Mouse (Mus musculus): ENCODE results near the gene Pla2g15.

Gene Pla2g15

DNA sequence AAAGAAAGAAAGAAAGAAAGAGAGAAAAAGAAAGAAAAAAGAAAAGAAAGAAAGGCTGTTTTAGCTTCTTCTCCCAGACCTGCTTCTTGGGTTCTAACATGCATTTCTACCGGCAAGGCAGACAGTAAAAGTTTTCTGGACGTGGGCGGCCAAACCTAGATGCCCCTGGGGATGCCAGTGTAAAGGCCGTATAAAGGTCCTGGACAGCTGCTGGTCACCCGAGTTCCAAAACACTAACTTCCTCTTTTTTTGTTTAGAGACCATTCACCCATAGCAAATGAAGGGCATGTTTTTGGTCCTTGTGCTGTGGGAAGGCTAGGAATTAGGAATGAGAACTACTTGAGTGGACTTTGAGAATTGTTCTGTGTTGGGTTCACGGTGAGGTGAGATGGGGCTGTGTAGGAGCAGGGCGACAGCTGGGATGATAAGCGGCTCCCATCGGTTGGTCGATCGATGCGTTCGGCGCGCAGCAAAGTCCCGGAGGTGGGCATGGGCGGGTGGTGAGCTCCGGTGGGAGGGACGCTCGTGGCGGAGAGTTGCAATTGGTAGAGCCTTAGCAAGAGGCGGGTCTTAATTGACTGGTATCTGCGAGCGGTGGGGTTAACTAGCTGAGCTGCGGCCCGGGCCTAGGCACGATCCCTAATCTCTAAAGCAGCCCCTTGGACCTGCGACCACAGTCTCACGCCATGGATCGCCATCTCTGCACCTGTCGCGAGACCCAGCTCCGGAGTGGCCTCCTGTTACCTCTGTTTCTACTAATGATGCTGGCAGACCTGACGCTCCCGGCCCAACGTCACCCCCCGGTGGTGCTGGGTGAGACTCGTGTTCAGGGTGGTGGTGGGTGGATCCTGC is at the start of gene Pla2g15:
Gene Pla2g15 (plus strand): TSS at position 599 of the 852 bp plus-strand sequence.
- DNase-seq = peak; percentile 93 to 96

DNA sequence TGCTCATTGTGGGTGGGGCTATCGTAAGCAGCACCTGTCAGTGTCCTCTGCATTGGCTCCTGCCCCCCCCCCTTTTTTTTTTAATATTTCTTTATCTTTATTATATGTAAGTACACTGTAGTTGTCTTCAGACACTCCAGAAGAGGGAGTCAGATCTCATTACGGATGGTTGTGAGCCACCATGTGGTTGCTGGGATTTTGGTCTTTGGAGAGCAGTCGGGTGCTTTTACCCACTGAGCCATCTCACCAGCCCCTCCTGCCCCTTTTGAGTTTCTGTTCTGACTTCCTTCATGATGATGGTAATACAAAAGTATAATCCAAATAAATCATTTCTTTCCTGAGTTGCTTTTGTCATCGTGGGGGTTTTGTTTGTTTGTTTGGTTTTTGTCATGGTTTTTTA is 47.9 kb upstream of the Pla2g15 start:
- no peak for DNase-seq

DNA sequence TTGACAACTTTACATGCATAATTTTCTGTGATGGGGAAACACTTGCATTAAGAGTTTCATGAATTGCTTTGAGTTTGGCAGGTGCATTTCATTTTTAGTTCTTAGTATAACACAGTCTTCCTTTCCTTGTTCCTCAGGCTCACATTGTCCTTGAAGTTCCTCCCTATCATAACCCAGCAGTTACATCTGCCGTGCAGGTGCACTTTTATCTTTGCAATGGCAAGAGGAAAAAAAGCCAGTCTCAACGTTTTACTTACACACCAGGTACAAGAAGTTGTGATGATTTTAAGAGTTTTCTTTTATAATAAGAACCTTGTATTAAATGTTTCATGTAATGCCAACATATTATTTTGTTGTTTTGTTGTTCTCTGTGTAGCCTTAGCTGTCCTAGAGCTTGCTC is 46.3 kb upstream of the Pla2g15 start:
- DNase-seq = no peak

DNA sequence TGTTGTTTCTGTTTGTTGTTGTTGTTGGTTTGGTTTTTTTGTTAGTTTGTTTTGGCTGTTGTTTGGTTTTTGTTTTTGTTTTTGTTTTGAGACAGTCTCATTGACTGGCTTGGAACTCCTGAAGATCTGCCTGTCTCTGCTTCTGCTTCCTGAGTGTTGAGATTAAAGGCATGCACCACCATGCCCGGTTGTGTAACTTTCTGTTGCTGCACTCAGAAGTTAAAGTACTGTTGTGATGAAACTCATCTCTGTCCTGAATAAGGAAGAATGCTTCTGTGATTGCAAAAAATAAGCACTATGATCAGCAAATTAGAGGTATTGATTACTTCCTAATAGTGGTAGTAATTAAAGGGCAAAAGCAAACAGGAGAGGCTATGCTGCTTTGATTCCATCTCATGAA is 44.0 kb upstream of the Pla2g15 start:
- DNase-seq = no peak

DNA sequence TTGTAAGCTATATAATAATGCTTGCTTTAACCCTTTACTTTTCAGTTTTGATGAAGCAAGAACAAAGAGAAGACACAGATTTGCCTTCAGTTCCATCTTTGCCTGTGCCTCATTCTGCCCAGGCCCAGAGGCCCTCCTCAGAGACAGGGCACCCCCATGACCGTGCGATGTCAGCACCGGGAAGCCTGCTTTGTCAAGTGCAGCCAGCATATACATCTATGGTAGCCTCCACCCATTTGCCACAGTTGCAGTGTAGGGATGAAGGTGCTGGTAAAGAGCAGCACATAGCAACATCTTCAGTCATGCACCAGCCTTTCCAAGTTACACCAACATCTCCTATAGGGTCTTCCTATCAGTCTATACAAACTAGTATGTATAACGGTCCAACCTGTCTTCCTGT is 42.1 kb upstream of the Pla2g15 start:
- peak in 1 of 2 experiments; percentile 7 for DNase-seq

DNA sequence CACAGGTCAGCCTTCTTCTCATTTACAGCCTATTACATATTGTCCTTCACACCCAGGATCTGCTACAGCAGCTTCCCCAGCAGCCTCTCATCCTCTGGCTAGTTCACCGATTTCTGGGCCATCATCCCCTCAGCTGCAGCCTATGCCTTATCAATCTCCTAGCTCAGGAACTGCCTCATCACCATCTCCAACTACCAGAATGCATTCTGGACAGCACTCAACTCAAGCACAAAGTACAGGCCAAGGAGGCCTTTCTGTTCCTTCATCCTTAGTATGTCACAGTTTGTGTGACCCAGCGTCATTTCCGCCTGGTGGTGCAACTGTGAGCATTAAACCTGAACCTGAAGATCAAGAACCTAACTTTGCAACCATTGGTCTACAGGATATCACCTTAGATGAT is 41.5 kb upstream of the Pla2g15 start:
- no peak for DNase-seq

DNA sequence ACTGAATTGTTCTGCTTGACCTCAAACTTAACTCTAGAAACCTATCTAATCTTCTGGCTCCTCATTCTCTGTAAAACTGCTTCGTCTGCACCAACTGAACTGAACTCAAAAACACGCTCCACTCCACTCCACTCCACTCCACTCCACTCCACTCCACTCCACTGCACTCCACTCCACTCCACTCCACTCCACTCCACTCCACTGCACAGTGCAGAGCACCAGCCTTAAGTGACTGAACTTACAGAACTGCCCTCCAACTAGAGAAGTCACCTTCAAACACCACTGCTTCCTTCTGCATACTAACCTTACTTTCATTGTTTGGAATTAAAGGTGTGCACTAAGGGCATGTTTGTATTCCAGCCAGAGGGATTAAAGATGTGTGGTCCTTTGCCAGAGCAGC is 38.2 kb upstream of the Pla2g15 start:
- DNase-seq = no peak

DNA sequence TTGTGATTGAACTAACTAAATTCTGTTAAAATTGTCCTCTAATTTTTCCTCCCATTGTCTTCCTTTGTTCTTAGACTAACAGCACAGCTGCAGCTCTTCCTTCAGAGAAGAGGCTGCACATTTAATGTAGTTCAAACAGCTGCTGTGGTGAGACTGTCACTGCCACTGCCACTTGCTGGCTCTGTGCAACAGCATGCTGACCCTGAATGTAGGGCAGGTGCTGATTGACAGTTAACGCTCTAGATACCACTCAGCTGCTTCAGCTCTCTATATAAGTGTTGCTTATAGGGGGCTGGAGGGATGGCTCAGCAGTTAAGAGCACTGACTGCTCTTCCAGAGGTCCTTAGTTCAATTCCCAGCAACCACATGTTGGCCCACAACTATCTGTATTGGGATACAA is 37.7 kb upstream of the Pla2g15 start:
- no peak for DNase-seq

DNA sequence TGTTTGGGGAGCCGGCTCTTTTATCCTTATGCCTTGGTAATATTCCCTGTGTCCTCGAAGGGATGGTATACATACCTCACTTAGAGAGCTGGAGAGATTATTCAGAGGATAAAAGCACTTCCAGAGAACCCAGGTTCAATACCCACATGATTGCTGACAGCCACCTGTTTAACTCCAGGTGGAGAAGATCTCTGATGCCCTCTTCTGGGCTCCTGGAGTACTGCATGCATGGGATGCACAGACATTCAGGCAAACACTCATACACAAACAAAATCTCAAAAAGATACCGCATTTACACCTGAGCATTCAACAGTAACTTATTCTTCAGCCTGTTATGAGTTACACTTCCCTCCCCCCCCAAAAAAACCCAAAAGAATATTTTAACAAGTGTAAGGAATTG is 34.3 kb upstream of the Pla2g15 start:
- peak; percentile 53 to 64 for DNase-seq

DNA sequence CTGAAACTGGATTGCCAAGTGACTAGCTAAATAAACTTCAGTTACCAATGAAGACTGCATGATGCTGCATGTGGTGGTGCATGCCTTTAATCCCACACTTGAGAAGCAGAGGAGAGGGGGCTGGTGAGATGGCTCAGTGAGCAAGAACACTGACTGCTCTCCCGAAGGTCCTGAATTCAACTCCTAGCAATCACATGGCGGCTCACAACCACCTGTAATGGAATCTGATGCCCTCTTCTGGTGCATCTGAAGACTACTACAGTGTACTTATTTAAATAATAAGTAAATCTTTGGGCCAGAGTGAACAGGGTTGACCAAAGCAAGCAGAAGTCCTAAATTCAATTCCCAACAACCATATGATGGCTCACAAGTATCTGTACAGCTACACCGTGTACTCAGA is 26.8 kb upstream of the Pla2g15 start:
- no peak for DNase-seq

DNA sequence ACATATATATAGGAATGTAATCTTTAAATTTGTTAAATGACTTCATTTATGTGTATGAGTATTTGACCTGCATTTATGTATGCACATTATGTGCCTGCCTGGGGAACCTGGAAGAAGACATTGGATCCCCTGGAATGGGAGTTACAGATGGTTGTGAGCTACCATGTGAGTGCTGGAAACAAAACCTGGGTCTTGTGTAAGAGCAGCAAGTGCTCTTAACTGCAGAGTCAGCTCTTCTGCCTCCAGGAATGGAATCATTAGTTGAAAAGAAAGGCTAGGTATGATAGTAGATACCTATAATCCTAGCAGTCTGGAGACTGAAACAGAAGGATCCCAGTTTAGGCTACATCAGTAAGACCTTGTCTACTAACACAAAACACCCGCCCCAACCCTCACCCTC is 24.1 kb upstream of the Pla2g15 start:
- DNase-seq = no peak

DNA sequence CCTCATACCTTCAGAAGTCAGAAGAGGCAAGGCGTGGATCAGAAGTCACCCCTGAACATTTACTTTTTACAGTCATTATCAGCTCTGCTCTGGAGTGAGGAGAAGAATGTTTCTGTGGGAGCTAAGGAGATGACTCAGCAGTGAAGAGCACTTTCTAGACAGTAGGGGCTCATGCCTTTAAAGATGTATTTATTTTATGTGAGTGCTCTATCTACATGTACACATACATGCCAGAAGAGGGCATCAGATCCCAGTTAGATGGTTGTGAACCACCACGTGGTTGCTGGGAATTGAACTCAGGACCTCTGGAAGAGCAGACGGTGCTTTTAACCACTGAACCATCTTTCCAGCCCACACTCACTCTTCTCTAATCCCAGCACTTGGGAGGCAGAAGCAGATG is 23.1 kb upstream of the Pla2g15 start:
- DNase-seq = no peak

DNA sequence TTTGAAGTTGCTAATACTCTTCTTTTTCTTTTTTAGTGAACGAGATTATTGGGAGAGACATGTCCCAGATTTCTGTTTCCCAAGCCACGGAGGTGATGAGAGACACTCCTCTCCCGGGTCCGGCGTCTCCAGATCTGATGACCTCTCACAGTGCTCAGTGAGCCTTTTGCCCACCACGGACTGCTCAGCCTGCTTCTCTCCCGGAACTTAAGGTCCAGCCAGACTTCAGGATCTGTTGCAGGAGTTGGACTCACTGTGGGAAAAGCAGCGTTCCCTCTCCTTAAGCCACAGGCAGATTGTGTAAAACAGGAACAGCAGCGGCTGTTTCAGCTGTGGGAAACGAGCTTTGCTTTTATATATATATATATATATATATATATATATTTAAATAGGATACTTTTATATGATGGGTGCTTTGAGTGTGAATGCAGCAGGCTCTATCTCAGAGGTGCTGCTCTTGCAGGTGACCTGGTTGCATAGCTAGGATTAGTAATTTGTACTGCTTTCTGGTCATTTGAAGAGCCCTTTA is 22.3 kb upstream of the Pla2g15 start:
- DNase-seq = no peak

DNA sequence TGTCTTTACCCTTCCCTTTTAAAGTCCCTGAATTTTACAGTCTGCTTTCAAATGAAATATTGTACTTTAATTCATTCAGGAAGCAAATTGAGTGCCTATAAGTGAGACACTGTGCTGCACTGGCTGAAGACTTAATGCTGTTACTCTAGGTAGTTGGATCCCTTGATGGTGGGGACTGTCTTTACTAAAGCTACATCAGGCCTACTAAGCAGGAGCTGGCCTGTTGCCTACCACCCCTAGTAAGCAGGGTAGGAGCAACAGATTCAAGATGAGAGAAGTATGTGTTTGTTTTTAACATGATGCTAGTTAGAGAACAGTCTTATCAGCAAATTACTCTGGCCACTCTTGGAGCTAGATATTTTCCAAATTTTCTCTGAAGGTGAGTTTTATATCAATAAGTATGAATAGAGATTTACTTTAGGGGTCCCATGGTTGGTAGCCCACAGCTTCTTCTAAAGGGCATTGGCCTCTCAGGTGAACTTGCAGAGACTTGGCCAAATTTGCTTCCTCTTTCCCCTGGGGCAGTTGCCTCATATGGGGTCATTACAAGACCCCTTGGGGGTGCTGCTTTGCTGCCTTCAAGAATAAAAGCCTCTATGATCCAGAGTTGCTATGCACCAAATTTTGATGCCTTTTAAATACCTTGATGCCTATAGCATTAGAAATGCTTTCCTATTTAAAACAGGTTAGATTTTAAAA is 20.8 kb upstream of the Pla2g15 start:
- DNase-seq = no peak

DNA sequence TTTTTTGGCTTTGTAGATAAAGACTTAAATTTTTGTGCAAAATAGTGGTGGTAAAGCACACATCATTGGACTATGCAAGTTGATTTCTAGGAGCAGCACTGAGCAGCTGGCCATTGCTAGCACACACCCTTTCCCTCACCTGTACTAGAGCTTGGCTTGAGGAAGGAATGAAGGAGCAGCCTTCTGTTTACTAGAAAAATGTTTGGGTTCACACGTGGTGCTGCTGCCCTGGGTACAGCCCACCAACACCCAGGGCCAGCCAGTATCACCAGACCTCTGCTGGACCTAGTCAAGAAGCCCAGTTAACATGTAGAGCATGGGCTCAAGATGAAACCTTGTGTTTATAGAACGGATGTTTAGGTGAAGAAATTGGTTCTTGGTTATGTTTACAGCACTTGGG is 20.2 kb upstream of the Pla2g15 start:
- DNase-seq = no peak

DNA sequence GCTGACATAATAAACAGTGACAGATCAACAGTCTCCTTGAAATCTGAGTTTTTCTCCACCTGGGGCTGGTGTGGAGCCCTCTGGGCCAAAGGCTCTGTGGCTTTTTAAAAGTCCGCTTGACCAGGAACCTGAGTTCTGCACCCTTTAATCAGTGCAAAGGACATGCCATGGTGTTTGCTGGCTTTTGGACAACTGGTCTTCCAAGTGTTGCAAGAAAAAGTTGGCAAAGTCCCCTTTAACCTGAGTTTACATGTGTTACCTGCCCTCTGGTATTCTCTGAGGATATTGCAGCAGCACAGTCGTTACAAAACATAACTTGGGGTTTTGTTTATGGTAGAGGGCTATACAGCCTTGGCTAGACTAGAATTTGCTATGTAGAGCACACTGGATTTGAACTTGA is 19.7 kb upstream of the Pla2g15 start:
- no peak for DNase-seq

DNA sequence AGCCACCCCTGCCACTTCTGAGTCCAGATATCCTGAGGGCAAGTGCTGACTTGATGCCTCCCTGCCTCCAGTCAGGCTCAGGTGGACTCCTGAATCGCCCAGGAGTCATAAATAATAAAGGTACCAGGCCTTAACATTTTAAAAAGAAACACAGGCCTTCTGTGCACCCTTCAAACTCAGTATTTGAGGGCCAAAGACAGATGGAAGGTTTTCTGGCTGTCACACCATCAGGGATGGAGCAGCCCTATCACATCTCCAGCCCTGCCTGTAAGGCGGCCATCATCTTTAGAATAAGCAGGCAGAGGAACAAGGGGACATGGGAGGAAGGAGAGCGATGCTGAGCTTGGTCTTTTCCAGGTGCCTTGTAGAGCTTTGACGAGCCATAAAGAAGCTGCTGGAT is 19.2 kb upstream of the Pla2g15 start:
- no peak for DNase-seq

DNA sequence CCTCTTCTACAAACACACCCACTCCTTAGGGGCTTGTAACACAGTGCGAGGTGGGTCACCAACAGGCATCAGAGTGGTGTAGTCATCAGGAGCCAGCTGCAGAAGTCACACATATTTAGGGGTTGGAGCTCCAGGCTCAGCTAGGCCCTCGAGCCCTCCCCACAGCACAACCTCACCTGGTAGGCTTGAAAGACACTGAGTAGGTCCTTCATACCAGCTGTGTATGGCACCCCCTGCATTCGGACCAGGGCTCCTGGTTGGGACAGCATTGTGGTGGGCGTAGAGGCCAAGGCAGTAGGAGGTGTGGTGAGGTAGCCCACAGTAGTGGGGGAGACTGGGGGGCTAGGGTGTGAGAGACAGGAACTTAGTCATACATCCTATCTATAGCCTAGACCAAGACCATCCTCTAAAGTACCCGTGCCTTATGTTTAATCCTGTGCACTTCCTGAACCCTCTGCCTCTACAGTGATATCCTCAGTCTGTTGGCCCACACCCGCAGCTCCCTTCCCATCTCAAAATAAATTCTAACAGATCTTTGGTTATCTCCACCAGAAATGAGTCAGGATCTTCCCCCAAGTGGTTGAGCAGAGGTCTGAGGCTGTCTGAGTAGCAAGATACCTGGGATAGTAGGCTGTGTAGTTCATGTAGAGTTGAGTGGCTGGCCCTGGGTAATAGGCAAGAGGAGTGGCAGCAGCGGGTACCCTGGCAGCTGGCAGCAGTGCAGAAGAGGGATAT is 18.5 kb upstream of the Pla2g15 start:
- DNase-seq = no peak

DNA sequence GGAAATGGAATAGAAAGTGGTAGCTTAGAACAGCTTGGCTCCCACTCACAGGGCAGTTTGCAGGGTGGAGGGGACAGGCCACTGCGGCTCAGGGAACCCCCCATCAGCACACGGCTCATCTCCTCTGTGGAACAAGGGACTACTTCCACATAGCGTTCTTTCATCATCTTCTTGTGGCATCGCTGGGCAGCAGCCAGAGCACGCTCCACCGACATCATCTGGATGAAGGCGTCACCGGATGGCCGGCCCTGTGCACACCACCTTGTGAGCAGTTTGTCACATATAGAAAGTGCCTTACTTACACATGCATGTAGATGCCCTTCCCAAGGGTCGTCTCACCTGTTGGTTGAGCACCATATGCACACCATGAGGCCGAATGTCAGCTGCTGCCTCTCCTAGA is 17.8 kb upstream of the Pla2g15 start:
- DNase-seq = no peak

DNA sequence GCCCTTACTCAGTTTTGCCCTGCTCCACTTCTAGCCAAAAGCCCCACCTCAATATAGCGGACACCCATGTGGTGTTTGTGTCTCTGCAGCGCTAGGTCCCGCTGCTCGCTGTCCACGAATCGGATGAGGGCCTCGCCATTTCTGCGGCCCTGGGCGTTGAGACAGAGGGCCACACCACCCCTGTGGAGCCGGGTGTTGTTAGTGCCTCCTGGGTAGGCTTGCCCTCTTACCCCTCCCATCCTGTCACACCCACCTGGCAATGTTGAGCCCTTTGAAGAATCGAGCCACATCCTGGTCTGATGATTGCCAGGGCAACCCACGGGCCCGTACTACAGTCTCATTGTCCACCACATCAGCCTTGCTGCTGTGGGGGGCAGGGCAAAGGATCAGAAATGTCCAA is 16.7 kb upstream of the Pla2g15 start:
- no peak for DNase-seq

DNA sequence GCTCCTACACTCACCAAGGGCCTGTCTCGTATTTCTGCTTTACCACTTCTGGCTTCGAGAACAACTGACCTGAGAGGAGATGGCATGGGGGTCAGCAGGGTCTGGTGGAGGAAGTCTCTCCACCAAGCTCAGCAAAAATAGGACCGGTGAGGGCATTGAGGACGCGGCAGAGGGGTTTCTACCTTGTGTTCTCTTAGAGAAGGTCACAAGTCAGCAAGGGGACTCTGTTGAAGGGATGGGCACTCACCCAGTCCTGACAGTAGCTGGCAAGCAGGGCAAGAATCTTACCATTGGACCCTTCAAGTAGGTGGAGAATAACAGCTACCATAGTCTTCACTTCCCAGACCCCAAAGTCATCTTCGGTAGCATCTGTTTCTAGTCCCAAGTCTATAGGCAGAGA is 16.3 kb upstream of the Pla2g15 start:
- DNase-seq = no peak

DNA sequence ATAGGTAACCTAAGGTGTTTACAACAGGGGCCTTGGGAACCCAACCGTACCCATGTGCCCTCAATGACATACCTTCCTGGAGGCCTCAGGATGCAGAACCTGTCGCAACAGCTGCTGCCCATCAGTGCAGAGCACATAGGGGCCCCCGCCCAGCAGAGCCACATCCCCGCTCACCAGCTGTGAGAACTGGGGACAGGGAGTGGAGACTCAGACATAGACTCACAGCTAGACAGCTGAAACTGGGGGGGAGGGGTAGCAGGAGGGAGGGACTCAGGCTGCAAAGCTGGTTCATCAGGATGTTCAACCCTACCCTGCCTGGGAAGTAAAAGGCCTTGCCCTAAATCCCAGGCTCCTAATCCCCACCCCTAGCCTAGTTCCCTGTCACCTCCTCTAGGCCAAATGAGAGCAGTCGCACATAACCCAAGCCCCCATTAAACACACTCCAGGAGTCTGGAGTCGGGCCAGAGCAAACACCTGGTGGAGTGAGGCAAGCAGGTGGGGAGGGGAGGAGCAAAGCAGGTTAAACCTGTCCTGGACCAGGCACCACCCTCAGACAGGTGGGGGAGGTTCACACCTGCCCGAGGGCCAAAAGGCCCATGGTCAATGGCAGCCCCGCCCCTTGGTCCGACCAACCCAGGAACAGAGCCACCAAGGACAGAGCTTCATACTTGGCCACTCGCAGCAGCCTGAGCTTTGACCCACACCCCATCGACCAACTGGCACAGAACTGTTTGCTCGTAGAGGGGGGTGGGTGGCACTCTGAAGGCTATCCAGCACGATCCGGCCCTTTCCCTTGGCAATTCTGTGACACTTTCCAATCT is 15.2 kb upstream of the Pla2g15 start:
- peak; percentile 53 to 56 for DNase-seq

DNA sequence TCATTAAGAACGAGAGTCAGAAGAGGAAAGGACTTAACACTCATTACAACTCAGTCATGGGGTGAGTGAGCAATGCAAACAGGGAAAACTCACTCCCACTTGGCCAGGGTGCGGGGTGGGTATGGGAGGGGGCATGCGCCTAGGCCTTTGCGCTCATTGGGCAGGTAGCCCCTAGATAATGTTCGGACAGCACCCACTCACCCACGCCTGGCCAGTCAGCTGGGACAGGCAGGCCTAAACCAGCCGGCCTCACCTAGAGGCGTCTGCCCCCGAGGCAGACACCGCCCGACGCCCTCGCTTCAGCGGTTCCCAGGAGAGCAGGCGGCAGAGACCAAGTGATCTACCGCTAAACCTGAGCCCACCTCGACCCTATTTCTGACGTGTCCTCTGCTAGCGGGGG is 14.5 kb upstream of the Pla2g15 start:
- DNase-seq = no peak
